Mouse (Mus musculus) embryonic facial prominence, embryonic 10.5 days (tissue): ENCODE results near the gene Tax1bp3. TPM values are rescaled to one million over a fixed set of nuclear protein-coding genes. Genes with fewer than 3 reads are reported as not detected.

Experiments used
- DNase-seq: peaks from one replicate; pipeline ENCODE4 v3.0.0-alpha.2; 2017; ENCODE audit warnings: low spot score
- H3K27ac ChIP-seq: fragments of 300-500 bp; sonication (generic); replicated peaks from 2 replicates; pipeline ENCODE4 v1.5.1; 2016; ENCODE audit warnings: mild to moderate bottlenecking
- H3K27me3 ChIP-seq: fragments of 300-500 bp; sonication (generic); replicated peaks from 2 replicates; pipeline ENCODE4 v1.6.1; 2016; ENCODE audit warnings: low read depth, mild to moderate bottlenecking; ENCODE audit not compliant: poor library complexity, severe bottlenecking
- H3K36me3 ChIP-seq: fragments of 300-500 bp; sonication (generic); replicated peaks from 2 replicates; pipeline ENCODE4 v1.6.1; 2016; ENCODE audit warnings: mild to moderate bottlenecking, moderate library complexity
- H3K4me1 ChIP-seq: fragments of 300-500 bp; sonication (generic); 2 replicates; pipeline ENCODE4 v1.6.1; 2016
- H3K4me3 ChIP-seq: fragments of 300-500 bp; sonication (generic); 2 replicates; pipeline ENCODE4 v1.5.1; 2016; ENCODE audit warnings: mild to moderate bottlenecking, moderate library complexity
- H3K9me3 ChIP-seq: fragments of 300-500 bp; sonication (generic); 2 replicates; pipeline ENCODE4 v1.6.1; 2016; ENCODE audit warnings: mild to moderate bottlenecking
- WGBS: fragments of 180-500 bp; shearing (Covaris S2); methylation state at CpG from one replicate; pipeline ENCODE4 v1.1.7; 2016; 5-methylcytosine and 5-hydroxymethylcytosine counted together
- polyA plus RNA-seq: library from polyadenylated mRNA; unstranded; fragments of >200 nt; fragmentation: Nextera tagmentation; extraction: Ambion mirVana; gene quantifications from 2 replicates; pipeline ENCODE4 v1.2.1, GENCODE M21; 2016

Gene Tax1bp3
- polyA plus RNA-seq, 1 experiment from 2014 or later = 206 TPM

DNA sequence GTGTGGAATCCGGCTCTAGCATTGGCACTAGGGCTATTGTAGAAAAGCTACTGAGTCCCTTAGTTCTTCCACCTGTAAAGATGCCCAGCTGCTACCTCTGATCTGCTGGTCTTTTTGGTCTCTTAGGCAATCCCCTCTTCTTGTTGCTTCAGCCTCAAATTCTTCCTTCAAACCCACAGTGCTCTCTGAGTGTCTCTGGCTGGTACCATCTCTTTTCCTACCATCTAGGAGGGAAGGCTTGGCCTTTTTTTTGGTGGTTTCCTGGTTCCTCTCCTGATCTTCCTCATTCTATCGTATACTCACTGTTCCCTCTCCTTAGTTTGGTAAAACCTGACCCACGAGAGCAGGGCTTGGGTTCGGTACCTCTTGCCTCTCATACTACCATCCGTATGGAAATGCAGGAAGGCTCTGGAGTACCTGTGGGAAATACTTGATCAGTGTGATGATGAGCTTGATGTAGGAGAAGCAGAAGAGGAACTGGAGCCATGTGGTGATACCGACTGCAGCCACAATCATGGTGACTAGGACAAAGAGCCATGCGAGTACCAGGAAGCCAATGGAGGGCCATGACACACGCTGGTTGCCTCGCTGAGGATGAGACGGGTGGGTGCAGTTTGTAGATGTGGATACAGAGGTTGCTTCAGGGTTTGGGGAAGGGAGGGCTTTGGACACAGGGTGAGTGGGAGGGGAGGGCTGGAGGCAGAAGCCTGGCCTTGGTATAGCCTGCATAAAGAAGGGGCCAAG lies 9.2 kb downstream of the Tax1bp3 start:
- H3K27me3 ChIP-seq = no peaks in the 10 kb centered on the region
- H3K9me3 ChIP-seq = no peaks in the 10 kb centered on the region
- peaks cover 81% of the 10 kb centered on the region for H3K36me3 ChIP-seq
- H3K27ac ChIP-seq = no peak overlapping the region
- WGBS = 90% methylated on average over 10 of the region's 10 CpGs
- DNase-seq = no peak
- H3K4me3 ChIP-seq = no peak overlapping the region
- H3K4me1 ChIP-seq = no peaks in the 10 kb centered on the region

DNA sequence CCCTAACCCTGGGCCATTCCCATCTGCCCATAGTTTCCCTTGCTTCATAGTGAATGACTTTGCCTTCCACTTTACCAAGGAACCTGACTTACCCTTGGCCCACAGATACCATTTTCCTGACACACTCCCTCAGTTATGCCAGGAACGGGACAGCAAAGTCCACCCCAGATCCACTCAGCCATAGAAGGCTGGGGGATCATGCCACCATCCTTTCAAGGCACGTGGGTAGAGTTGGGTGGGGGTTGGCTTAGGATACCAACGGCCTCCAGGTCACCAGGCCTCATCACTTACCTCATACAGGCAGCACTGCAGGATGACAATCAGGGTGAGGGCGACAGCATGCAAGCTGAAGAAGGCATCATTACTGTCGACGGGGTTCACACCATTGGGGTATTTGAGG lies 10.3 kb downstream of the Tax1bp3 start:
- no peaks in the 10 kb centered on the region for H3K9me3 ChIP-seq
- H3K27ac ChIP-seq = no peak overlapping the region
- WGBS = 82% methylated on average over 6 of the region's 6 CpGs
- no peak for DNase-seq
- peaks cover 88% of the 10 kb centered on the region for H3K36me3 ChIP-seq
- no peaks in the 10 kb centered on the region for H3K27me3 ChIP-seq
- H3K4me3 ChIP-seq = no peak overlapping the region
- no peaks in the 10 kb centered on the region for H3K4me1 ChIP-seq

DNA sequence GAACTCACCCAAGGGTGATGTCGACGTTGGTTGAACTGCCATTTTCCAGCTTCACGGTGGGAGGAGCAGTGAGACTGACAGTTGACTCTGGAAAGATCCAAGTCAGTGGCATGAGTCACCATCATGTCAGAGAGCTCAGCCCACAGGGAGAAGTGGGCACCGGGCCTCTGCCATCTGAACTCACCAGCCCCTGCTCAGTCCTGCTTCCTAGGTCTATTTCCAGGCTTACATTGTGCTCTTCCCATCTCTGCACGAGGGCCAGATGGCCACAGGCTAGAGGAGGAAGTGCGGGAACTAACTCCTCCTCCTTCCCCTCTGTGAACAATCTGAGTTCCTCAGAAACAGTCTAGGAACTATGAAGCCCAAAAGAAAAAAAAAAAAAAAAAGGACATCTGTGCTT lies 16.2 kb downstream of the Tax1bp3 start:
- H3K4me3 ChIP-seq = no peak overlapping the region
- 71% methylated on average over 6 of the region's 6 CpGs for WGBS
- peaks cover 49% of the 10 kb centered on the region for H3K36me3 ChIP-seq
- peaks cover 7% of the 10 kb centered on the region for H3K4me1 ChIP-seq
- H3K9me3 ChIP-seq = no peaks in the 10 kb centered on the region
- H3K27me3 ChIP-seq = no peaks in the 10 kb centered on the region
- H3K27ac ChIP-seq = no peak overlapping the region
- DNase-seq = no peak

DNA sequence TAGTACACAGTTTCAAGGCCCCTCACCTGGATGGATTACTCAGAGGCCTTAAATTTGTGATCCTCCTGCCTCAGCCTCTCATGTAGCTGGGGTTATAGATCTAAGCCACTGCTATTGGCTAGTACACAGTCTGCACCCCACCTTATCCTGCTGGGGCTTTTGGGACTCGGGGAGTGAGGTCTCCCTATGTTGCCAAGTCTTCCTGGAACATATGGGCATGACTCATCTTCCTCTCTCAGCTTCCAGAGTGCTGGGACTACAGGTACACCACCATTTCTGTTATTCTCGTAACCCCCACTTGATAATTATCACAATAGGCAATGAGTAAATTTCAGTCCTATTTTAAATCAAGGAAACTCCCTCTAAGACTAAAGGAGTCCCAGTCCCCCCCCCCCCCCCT lies 17.6 kb downstream of the Tax1bp3 start:
- 87% methylated on average over 2 of the region's 2 CpGs for whole genome bisulfite sequencing
- DNase-seq = no peak
- no peaks in the 10 kb centered on the region for H3K9me3 ChIP-seq

DNA sequence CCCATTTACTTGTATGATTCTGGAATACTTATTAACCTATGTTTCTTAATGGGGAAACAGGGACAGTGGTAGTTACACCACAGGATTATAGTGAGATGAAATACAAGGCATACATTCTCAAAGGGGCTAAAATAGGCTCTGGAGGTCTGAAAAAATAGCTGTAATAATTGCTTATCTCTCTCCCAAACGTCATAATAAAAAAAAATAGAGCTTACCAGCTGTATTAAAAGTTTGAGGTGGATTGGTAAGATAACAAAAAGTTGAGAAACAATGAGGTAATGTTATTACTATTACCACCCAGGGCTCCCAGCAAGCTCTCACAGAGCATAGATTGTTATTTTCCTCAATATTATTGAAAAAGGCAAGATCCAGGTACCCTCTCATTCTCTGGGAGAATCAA lies 21.3 kb downstream of the Tax1bp3 start:
- Histone ChIP-seq H3K27ac (no peak overlapping the region; the same call in 1 of the 2 replicates), H3K4me3 (peak overlapping the region; percentile 76), H3K9me3 (no peaks in the 10 kb centered on the region), H3K27me3 (no peaks in the 10 kb centered on the region; the same call in 1 of the 2 replicates), H3K4me1 (peaks cover 20% of the 10 kb centered on the region), H3K36me3 (peaks cover 10% of the 10 kb centered on the region; the same call in 1 of the 2 replicates)
- whole genome bisulfite sequencing = 7% methylated on average over 1 of the region's 1 CpGs
- no peak for DNase-seq

More for the DNA sequence above, 17.6 kb downstream of the Tax1bp3 start:
- Histone ChIP-seq H3K27me3 (no peaks in the 10 kb centered on the region), H3K4me3 (no peak overlapping the region), H3K27ac (no peak overlapping the region), H3K36me3 (peaks cover 41% of the 10 kb centered on the region), H3K4me1 (peaks cover 14% of the 10 kb centered on the region)

DNA sequence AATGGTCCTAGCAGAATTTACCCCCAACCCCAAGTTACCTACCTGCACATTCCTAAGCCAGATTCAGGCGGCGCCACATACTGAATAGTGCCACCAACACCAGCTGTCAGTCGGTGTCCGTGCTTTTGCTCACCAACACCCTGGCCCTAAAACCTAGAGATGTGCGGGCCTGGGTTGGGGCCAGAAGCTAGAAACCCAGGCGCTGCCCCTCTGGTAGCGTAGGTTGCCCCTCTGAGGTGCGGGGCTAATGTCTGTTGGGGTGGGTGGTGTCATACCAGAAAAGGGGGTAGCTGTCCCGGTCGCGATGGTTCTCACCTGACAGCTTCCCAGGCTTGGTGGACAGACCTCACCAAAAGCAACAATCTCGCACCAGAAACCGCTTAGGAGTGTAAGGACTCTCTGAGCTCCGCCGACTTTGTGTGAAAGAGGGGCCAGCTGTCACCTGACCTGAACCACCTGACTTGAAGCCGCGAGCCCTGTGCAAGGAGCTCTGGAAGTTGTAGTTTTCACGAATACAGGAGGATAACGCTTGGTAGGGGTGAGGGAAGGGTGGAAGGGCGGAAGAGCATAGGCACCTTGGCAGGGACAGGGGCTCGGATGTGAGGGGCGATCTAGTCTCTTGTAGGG lies 21.8 kb downstream of the Tax1bp3 start, which contains the start of gene Ctns:
Gene Ctns, minus strand, starts transcription at position 440 of the 627 bp plus-strand sequence.
- Histone ChIP-seq H3K4me3 (peak within 1 kb of the TSS; percentile 76), H3K9me3 (no peaks in the 10 kb centered on the region), H3K4me1 (peaks cover 20% of the 10 kb centered on the region), H3K27me3 (no peaks in the 10 kb centered on the region; the same call in 1 of the 2 replicates), H3K36me3 (peaks cover 10% of the 10 kb centered on the region; the same call in 1 of the 2 replicates), H3K27ac (peak within 1 kb of the TSS; percentile 74)
- 1% methylated on average over 22 of the region's 22 CpGs for WGBS
- peak; percentile 85 for DNase-seq

DNA sequence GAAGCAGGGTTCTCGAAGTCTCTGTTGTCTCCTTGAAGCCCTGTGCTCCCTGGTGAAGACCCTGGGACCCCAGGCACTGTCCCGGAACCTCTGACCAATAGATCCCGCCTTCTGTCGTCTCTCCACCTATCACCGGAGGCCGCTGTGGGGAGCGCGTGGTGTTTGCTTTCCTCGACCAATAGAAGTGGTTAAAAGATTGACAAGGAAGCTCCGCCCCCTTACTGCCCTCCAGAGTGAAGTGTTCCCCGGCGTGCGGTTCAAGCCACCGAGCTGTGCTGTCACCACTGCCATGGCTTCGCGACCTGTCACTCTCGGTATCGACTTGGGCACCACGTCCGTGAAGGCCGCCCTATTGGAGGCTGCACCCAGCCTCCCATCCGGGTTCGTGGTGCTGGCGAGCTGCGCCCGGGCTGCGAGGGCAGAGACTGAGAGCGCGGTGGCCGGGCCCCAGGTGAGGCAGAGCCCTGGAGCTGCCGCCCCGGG lies 22.4 kb downstream of the Tax1bp3 start, which contains the start of gene Shpk:
Gene Shpk, plus strand, starts transcription at position 231 of the 483 bp plus-strand sequence.
- WGBS = under 1% methylated on average over 32 of the region's 32 CpGs
- peaks cover 20% of the 10 kb centered on the region for H3K4me1 ChIP-seq
- peak; percentile 94 for DNase-seq
- no peaks in the 10 kb centered on the region; the same call in 1 of the 2 replicates for H3K27me3 ChIP-seq
- peak within 1 kb of the TSS; percentile 74 for H3K27ac ChIP-seq
- no peaks in the 10 kb centered on the region for H3K9me3 ChIP-seq
- peak within 1 kb of the TSS; percentile 76 for H3K4me3 ChIP-seq
- H3K36me3 ChIP-seq = peaks cover 10% of the 10 kb centered on the region; the same call in 1 of the 2 replicates

DNA sequence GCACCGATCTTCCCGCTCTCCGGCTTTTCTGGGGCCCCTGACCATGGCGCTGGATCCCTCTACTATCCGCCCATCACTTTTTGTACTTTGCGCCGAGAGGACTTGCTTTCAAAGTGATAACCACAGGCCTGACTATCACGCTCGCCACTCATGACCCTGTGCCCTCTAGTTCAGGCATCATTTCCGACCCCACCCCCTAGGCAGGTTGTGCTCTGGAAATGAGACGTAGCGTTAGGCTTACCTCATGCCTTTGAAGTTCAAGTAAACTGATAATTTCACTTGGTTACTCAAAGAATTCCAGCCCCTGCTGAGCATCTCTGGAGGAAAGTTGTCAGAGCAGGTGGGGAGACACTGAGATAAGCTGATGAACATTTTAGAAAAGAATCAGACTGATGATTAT lies 23.0 kb downstream of the Tax1bp3 start:
- peaks cover 10% of the 10 kb centered on the region; the same call in 1 of the 2 replicates for H3K36me3 ChIP-seq
- no peaks in the 10 kb centered on the region for H3K9me3 ChIP-seq
- peak overlapping the region; percentile 76 for H3K4me3 ChIP-seq
- peaks cover 20% of the 10 kb centered on the region for H3K4me1 ChIP-seq
- peak overlapping the region; percentile 58; the same call in 1 of the 2 replicates for H3K27ac ChIP-seq
- no peak for DNase-seq
- 5% methylated on average over 12 of the region's 12 CpGs for WGBS
- no peaks in the 10 kb centered on the region; the same call in 1 of the 2 replicates for H3K27me3 ChIP-seq

DNA sequence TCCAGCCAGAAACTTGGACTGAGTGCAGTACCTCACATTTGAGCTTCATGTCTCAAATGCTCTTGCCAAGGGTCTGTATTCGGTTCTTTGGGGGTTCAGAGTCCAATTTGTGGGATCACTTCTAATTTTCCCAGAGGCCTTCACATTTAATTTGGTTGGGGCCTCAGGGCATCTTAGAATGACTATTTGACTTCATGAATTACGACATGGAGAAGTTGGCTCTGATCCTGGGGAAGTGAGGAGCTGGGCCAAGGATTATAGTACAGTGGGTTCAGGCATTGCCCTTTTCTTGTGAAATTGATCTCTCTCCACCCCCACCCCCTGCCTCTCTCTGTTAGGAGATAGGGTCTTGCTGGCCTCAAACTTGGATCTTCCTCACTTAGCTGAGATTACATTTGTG lies 24.1 kb downstream of the Tax1bp3 start:
- Histone ChIP-seq H3K9me3 (no peaks in the 10 kb centered on the region), H3K36me3 (0 out of 2 replicates have a peak, but pooled peaks cover under 1% of the 10 kb centered on the region), H3K27me3 (no peaks in the 10 kb centered on the region; the same call in 1 of the 2 replicates), H3K4me3 (no peak overlapping the region), H3K27ac (no peak overlapping the region), H3K4me1 (peaks cover 20% of the 10 kb centered on the region)
- no peak for DNase-seq
- 67% methylated on average over 2 of the region's 2 CpGs for WGBS

DNA sequence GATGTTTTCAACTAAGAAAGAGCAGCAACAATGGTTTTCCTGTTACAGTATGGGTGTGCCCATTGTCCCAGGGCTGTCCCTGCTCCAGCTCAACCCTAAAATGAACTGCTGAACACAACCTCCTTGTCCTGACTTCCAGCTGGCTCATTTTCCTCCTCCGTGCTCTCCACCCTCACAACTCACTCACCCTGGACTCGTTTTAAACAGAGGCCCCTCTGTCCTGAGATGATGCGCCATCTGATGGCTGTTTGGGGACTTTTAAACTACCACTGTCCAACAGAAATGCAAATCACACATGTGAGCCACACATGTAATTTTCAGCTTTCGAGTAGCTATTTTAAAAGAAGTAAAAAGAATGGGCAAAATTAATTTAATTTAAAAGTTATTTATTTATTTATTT lies 24.7 kb downstream of the Tax1bp3 start:
- no peaks in the 10 kb centered on the region for H3K36me3 ChIP-seq
- WGBS = 31% methylated on average over 4 of the region's 4 CpGs
- H3K4me3 ChIP-seq = no peak overlapping the region
- H3K27me3 ChIP-seq = no peaks in the 10 kb centered on the region; the same call in 1 of the 2 replicates
- no peaks in the 10 kb centered on the region for H3K9me3 ChIP-seq
- no peak for DNase-seq
- peaks cover 20% of the 10 kb centered on the region for H3K4me1 ChIP-seq
- no peak overlapping the region for H3K27ac ChIP-seq

DNA sequence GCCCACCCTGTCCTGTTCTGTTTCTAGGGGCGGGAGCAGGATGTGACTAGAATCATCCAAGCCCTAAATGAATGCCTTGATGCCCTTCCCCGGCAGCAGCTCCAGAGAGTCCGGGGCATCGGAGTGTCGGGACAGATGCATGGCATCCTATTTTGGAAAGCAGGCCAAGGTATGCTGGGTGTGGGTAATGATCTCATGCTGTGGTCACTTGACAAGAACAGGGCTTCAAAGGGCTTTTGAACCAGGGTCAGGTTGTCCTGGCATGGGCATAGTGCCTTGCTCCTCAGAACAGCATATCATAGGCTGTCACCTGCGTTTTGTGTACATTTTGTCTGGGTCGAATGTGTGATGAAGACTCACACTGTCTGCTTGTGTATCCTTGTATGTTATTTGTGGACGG lies 27.0 kb downstream of the Tax1bp3 start:
- DNase-seq = no peak
- Histone ChIP-seq H3K27ac (no peak overlapping the region), H3K27me3 (no peaks in the 10 kb centered on the region; the same call in 1 of the 2 replicates), H3K9me3 (no peaks in the 10 kb centered on the region), H3K4me1 (peaks cover 7% of the 10 kb centered on the region), H3K4me3 (no peak overlapping the region), H3K36me3 (no peaks in the 10 kb centered on the region)
- 86% methylated on average over 8 of the region's 8 CpGs for WGBS

DNA sequence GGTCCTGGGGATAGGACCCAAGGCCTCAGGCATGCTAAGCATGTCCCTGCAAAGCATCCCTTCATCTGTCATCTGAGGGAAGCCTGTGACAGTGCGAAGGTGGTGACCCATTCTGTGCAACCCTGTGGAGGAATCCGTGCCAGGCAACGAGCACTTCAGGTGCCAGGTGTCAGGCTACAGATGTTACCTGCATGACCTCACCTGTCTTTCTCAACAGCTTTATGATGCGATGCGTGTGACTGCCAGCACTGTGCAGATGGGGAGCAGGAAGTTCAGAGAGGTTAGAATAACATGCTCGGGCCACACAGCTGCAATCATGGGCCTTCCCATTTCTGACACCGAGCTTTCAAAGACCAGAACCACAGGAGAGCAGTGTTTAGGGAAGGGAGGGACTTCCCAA lies 28.3 kb downstream of the Tax1bp3 start:
- Histone ChIP-seq H3K36me3 (no peaks in the 10 kb centered on the region), H3K9me3 (no peaks in the 10 kb centered on the region), H3K27me3 (no peaks in the 10 kb centered on the region; the same call in 1 of the 2 replicates), H3K4me1 (no peaks in the 10 kb centered on the region; the same call in 1 of the 2 replicates), H3K4me3 (no peak overlapping the region), H3K27ac (no peak overlapping the region)
- DNase-seq = no peak
- 70% methylated on average over 7 of the region's 7 CpGs for WGBS
